In the genomic region with DNA sequence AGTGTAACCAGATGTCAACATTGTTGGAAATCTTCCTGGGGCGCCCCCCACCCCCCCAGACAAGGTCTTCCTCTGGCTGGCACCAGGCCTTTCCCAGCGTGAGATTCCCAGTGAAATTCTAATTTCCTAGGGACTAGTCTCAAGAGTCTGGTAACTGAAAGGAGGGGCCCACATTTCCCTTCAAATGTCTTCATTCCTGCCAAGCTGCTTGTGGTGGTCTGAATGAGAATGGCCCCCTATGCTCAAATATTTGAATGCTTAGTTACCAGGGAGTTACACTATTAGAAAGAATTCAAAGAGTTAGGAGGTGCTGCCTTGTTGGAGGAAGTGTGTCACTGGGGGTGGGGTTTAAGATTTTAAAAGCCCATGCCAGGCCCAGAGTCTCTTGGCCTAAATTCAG, we compare ENCODE assay signal across 25 mouse cellular contexts. TPM values are rescaled to one million over a fixed set of nuclear protein-coding genes. Genes with fewer than 3 reads are reported as not detected.
A peak's percentile ranks its signal among the peaks of the same experiment; 100 is the strongest.
DNase-seq lines count a peak whose midpoint lies in the region; ATAC-seq lines count a peak whose summit lies in the region.
"Had no signal": no experiment of that assay in that cellular context is flagged by ENCODE, and none has a peak within 500 bp of the region (broad histone marks: within the 10 kb centered on the region; RNA-seq: fewer than 3 reads in every experiment).

No protein-coding gene starts in this region.

- no peaks in the 10 kb centered on the region for H3K36me3 ChIP-seq in hindbrain, embryonic 15.5 days
- H3K36me3 ChIP-seq in hindbrain, embryonic 12.5 days, result no peaks in the 10 kb centered on the region
- no peaks in the 10 kb centered on the region for H3K36me3 ChIP-seq in neural tube, embryonic 13.5 days
- no peaks in the 10 kb centered on the region for H3K36me3 ChIP-seq in neural tube, embryonic 15.5 days
- H3K36me3 ChIP-seq: intestine, embryonic 15.5 days; limb, embryonic 10.5 days; liver, embryonic 15.5 days; lung, embryonic 15.5 days; neural tube, embryonic 12.5 days; stomach, embryonic 15.5 days had no signal

- H3K9ac ChIP-seq in hindbrain, embryonic 15.5 days, result no peak overlapping the region
- H3K9ac ChIP-seq in hindbrain, embryonic 12.5 days, result no peak overlapping the region
- no peak overlapping the region for H3K9ac ChIP-seq in neural tube, embryonic 13.5 days
- H3K9ac ChIP-seq in neural tube, embryonic 15.5 days (replicated peaks), result no peak overlapping the region
- H3K9ac ChIP-seq: embryonic facial prominence, embryonic 15.5 days; intestine, embryonic 15.5 days; liver, embryonic 15.5 days; lung, embryonic 15.5 days; neural tube, embryonic 12.5 days; stomach, embryonic 15.5 days had no signal

- 0 out of 2 replicates have a peak overlapping the region, but pooled peaks have one; percentile 8 for H3K27ac ChIP-seq in hindbrain, embryonic 15.5 days (replicated peaks)
- H3K27ac ChIP-seq in hindbrain, embryonic 12.5 days, result no peak overlapping the region
- 0 out of 2 replicates have a peak overlapping the region, but pooled peaks have one; percentile 13 for H3K27ac ChIP-seq in neural tube, embryonic 13.5 days (replicated peaks)
- H3K27ac ChIP-seq in neural tube, embryonic 15.5 days (replicated peaks), result no peak overlapping the region
- H3K27ac ChIP-seq: embryonic facial prominence, embryonic 15.5 days; intestine, embryonic 15.5 days; left cerebral cortex, adult 2 months; limb, embryonic 10.5 days; liver, embryonic 15.5 days; lung, embryonic 15.5 days; neural tube, embryonic 12.5 days; stomach, embryonic 15.5 days had no signal

- H3K4me2 ChIP-seq in hindbrain, embryonic 15.5 days, result no peak overlapping the region
- H3K4me2 ChIP-seq in hindbrain, embryonic 12.5 days (replicated peaks), result no peak overlapping the region
- no peak overlapping the region for H3K4me2 ChIP-seq in neural tube, embryonic 13.5 days
- no peak overlapping the region for H3K4me2 ChIP-seq in neural tube, embryonic 15.5 days
- H3K4me2 ChIP-seq: embryonic facial prominence, embryonic 15.5 days; heart, embryonic 11.5 days; intestine, embryonic 15.5 days; liver, embryonic 15.5 days; lung, embryonic 15.5 days; neural tube, embryonic 12.5 days; stomach, embryonic 15.5 days had no signal

- peaks cover 8% of the 10 kb centered on the region for H3K4me1 ChIP-seq in hindbrain, embryonic 15.5 days (replicated peaks)
- H3K4me1 ChIP-seq in hindbrain, embryonic 12.5 days, result peaks cover 4% of the 10 kb centered on the region
- H3K4me1 ChIP-seq in neural tube, embryonic 13.5 days (replicated peaks), result peaks cover 16% of the 10 kb centered on the region
- H3K4me1 ChIP-seq in neural tube, embryonic 15.5 days, result peaks cover 14% of the 10 kb centered on the region
- H3K4me1 ChIP-seq: intestine, embryonic 15.5 days had no signal

- DNase-seq in cerebellum, postnatal 10 days, result peak; percentile 21 to 42
- DNase-seq in cerebellum, postnatal 36 days, result no peak
- no peak for DNase-seq in natural killer cell, adult 2 months (ENCODE audit: low spot score in 2 of 2)
- DNase-seq: adrenal gland, postnatal 10 days; gastrocnemius, postnatal 10 days; kidney, adult 8-10 months; kidney, postnatal 10 days; liver; lung, postnatal 4 days; thymus, adult 18-20 months; thymus, postnatal 36 days had no signal

- no peaks in the 10 kb centered on the region for H3K27me3 ChIP-seq in hindbrain, embryonic 15.5 days
- no peaks in the 10 kb centered on the region for H3K27me3 ChIP-seq in hindbrain, embryonic 12.5 days
- H3K27me3 ChIP-seq in neural tube, embryonic 13.5 days, result no peaks in the 10 kb centered on the region
- no peaks in the 10 kb centered on the region for H3K27me3 ChIP-seq in neural tube, embryonic 15.5 days (replicated peaks)
- H3K27me3 ChIP-seq: embryonic facial prominence, embryonic 15.5 days; intestine, embryonic 15.5 days; lung, embryonic 15.5 days; neural tube, embryonic 12.5 days; stomach, embryonic 15.5 days had no signal

- H3K9me3 ChIP-seq in hindbrain, embryonic 15.5 days, result no peaks in the 10 kb centered on the region
- no peaks in the 10 kb centered on the region for H3K9me3 ChIP-seq in hindbrain, embryonic 12.5 days (replicated peaks)
- no peaks in the 10 kb centered on the region for H3K9me3 ChIP-seq in neural tube, embryonic 13.5 days
- H3K9me3 ChIP-seq in neural tube, embryonic 15.5 days (replicated peaks), result no peaks in the 10 kb centered on the region
- H3K9me3 ChIP-seq: embryonic facial prominence, embryonic 15.5 days; intestine, embryonic 15.5 days; limb, embryonic 10.5 days; liver, embryonic 15.5 days; lung, embryonic 15.5 days; neural tube, embryonic 12.5 days; stomach, embryonic 15.5 days had no signal

- 27% methylated on average over 2 of the region's 2 CpGs for WGBS in hindbrain, embryonic 15.5 days
- WGBS in hindbrain, embryonic 12.5 days, result 34% methylated on average over 2 of the region's 2 CpGs
- 38% methylated on average over 2 of the region's 2 CpGs for WGBS in neural tube, embryonic 13.5 days
- WGBS in neural tube, embryonic 15.5 days, result 37% methylated on average over 2 of the region's 2 CpGs

- no peak for ATAC-seq in hindbrain, embryonic 15.5 days (ENCODE audit: low FRiP score, low read depth)
- ATAC-seq in hindbrain, embryonic 12.5 days (ENCODE audit: low FRiP score), result no peak
- no peak for ATAC-seq in neural tube, embryonic 13.5 days (ENCODE audit: low read depth)
- ATAC-seq in neural tube, embryonic 15.5 days (ENCODE audit: low FRiP score), result no peak
- ATAC-seq: intestine, embryonic 15.5 days had no signal

- no peak overlapping the region for H3K4me3 ChIP-seq in hindbrain, embryonic 15.5 days
- no peak overlapping the region for H3K4me3 ChIP-seq in hindbrain, embryonic 12.5 days
- no peak overlapping the region for H3K4me3 ChIP-seq in neural tube, embryonic 13.5 days
- no peak overlapping the region for H3K4me3 ChIP-seq in neural tube, embryonic 15.5 days (replicated peaks)
- H3K4me3 ChIP-seq: embryonic facial prominence, embryonic 15.5 days; intestine, embryonic 15.5 days; left cerebral cortex, adult 2 months; limb, embryonic 10.5 days; liver, embryonic 15.5 days; lung, embryonic 15.5 days; neural tube, embryonic 12.5 days; stomach, embryonic 15.5 days had no signal

RNA-seq across cellular contexts. Expression of a gene that starts 2.6 kb away (rescaled TPM):
- polyA plus RNA-seq in hindbrain, embryonic 15.5 days (2015; fragmentation: Nextera tagmentation; extraction: Ambion mirVana), result 103 and 105 TPM in 2 replicates
- polyA plus RNA-seq in hindbrain, embryonic 12.5 days (2016; fragmentation: Nextera tagmentation; extraction: Ambion mirVana), result 66.8 and 72.2 TPM in 2 replicates
- 78.2 and 85.0 TPM in 2 replicates for polyA plus RNA-seq in neural tube, embryonic 13.5 days (2015; fragmentation: Nextera tagmentation; extraction: Ambion mirVana)
- 80.5 and 94.7 TPM in 2 replicates for polyA plus RNA-seq in neural tube, embryonic 15.5 days (2015; fragmentation: Nextera tagmentation; extraction: Ambion mirVana)

RNA-seq across cellular contexts. Expression of a gene that starts 16.9 kb away (rescaled TPM):
- 46.2 and 52.8 TPM in 2 replicates for polyA plus RNA-seq in hindbrain, embryonic 15.5 days (2015; fragmentation: Nextera tagmentation; extraction: Ambion mirVana)
- polyA plus RNA-seq in hindbrain, embryonic 12.5 days (2016; fragmentation: Nextera tagmentation; extraction: Ambion mirVana), result 66.0 and 70.5 TPM in 2 replicates
- polyA plus RNA-seq in neural tube, embryonic 13.5 days (2015; fragmentation: Nextera tagmentation; extraction: Ambion mirVana), result 71.4 and 76.0 TPM in 2 replicates
- 43.7 and 46.5 TPM in 2 replicates for polyA plus RNA-seq in neural tube, embryonic 15.5 days (2015; fragmentation: Nextera tagmentation; extraction: Ambion mirVana)

RNA-seq across cellular contexts. Expression of a gene that starts 26.2 kb away (rescaled TPM):
- polyA plus RNA-seq in hindbrain, embryonic 15.5 days (2015; fragmentation: Nextera tagmentation; extraction: Ambion mirVana), result 51.1 and 54.0 TPM in 2 replicates
- polyA plus RNA-seq in hindbrain, embryonic 12.5 days (2016; fragmentation: Nextera tagmentation; extraction: Ambion mirVana), result 60.3 and 66.8 TPM in 2 replicates
- 57.2 and 58.4 TPM in 2 replicates for polyA plus RNA-seq in neural tube, embryonic 13.5 days (2015; fragmentation: Nextera tagmentation; extraction: Ambion mirVana)
- 46.3 and 47.5 TPM in 2 replicates for polyA plus RNA-seq in neural tube, embryonic 15.5 days (2015; fragmentation: Nextera tagmentation; extraction: Ambion mirVana)

RNA-seq across cellular contexts. Expression of a gene that starts 52.1 kb away (rescaled TPM):
- polyA plus RNA-seq in hindbrain, embryonic 15.5 days (2015; fragmentation: Nextera tagmentation; extraction: Ambion mirVana), result 15.1 and 18.9 TPM in 2 replicates
- polyA plus RNA-seq in hindbrain, embryonic 12.5 days (2016; fragmentation: Nextera tagmentation; extraction: Ambion mirVana), result 3.1 and 5.9 TPM in 2 replicates
- polyA plus RNA-seq in neural tube, embryonic 13.5 days (2015; fragmentation: Nextera tagmentation; extraction: Ambion mirVana), result 6.9 and 10.6 TPM in 2 replicates
- polyA plus RNA-seq in neural tube, embryonic 15.5 days (2015; fragmentation: Nextera tagmentation; extraction: Ambion mirVana), result 12.1 and 15.8 TPM in 2 replicates

RNA-seq across cellular contexts. Expression of a gene that starts 54.5 kb away (rescaled TPM):
- polyA plus RNA-seq in hindbrain, embryonic 15.5 days (2015; fragmentation: Nextera tagmentation; extraction: Ambion mirVana), result 2.4 and 2.5 TPM in 2 replicates
- polyA plus RNA-seq in hindbrain, embryonic 12.5 days (2016; fragmentation: Nextera tagmentation; extraction: Ambion mirVana), result 1.2 and 2.2 TPM in 2 replicates
- 0.42 TPM in 1 of 2 replicates, not detected in the other for polyA plus RNA-seq in neural tube, embryonic 13.5 days (2015; fragmentation: Nextera tagmentation; extraction: Ambion mirVana)
- polyA plus RNA-seq in neural tube, embryonic 15.5 days (2015; fragmentation: Nextera tagmentation; extraction: Ambion mirVana), result 0.87 and 1.2 TPM in 2 replicates
- polyA plus RNA-seq: heart, embryonic 11.5 days; heart, postnatal 0 days; intestine, embryonic 15.5 days; liver, embryonic 15.5 days; neural tube, embryonic 12.5 days had no signal

Comparison
In these comparisons a context has a peak if more than half of its experiments do, and no peak if none do; other contexts are left out.
1. DNase-seq: peak in cerebellum, postnatal 10 days (2 of 2); none in cerebellum, postnatal 36 days (0 of 2) and natural killer cell, adult 2 months (0 of 2).
2. H3K27ac ChIP-seq: peak in hindbrain, embryonic 15.5 days (single experiment) and neural tube, embryonic 13.5 days (single experiment); none in hindbrain, embryonic 12.5 days (single experiment) and neural tube, embryonic 15.5 days (single experiment).